Mouse (Mus musculus) erythroblast, embryonic 14.5 days (primary cell): ENCODE results near the gene Tbpl1. TPM values are rescaled to one million over a fixed set of nuclear protein-coding genes. Genes with fewer than 3 reads are reported as not detected.

Experiments used
- H3K27me3 ChIP-seq: 2 replicates; pipeline ENCODE4 v1.6.1; 2012; ENCODE audit warnings: inconsistent platforms; ENCODE audit not compliant: control insufficient read depth
- H3K36me3 ChIP-seq: 2 replicates; pipeline ENCODE4 v1.6.1; 2012; ENCODE audit warnings: mild to moderate bottlenecking, inconsistent platforms; ENCODE audit not compliant: control insufficient read depth
- H3K4me1 ChIP-seq: 2 replicates; pipeline ENCODE4 v1.6.1; 2012; ENCODE audit warnings: inconsistent platforms; ENCODE audit not compliant: control insufficient read depth
- H3K4me3 ChIP-seq: replicated peaks from 2 replicates; pipeline ENCODE3; 2012; ENCODE audit warnings: moderate library complexity, mild to moderate bottlenecking, inconsistent platforms
- H3K9me3 ChIP-seq: 2 replicates; pipeline ENCODE4 v1.6.1; 2012; ENCODE audit warnings: low read length, inconsistent platforms, mixed read lengths; ENCODE audit not compliant: control insufficient read depth
- GATA1 ChIP-seq: IDR thresholded peaks from 2 replicates; pipeline ENCODE4 v1.6.1; 2012; ENCODE audit warnings: low read length, inconsistent platforms, mixed read lengths
- TAL1 ChIP-seq: IDR thresholded peaks from 3 replicates; pipeline ENCODE4 v1.6.1; 2012; ENCODE audit warnings: low read length, inconsistent platforms, mixed read lengths
- polyA plus RNA-seq: library from polyadenylated mRNA; stranded (reverse); fragments of >175 nt; gene quantifications from 2 replicates; pipeline ENCODE4 v1.2.3, GENCODE M21; 2012

The Tbpl1 gene
- polyA plus RNA-seq, 1 experiment, result 3.6 TPM

DNA sequence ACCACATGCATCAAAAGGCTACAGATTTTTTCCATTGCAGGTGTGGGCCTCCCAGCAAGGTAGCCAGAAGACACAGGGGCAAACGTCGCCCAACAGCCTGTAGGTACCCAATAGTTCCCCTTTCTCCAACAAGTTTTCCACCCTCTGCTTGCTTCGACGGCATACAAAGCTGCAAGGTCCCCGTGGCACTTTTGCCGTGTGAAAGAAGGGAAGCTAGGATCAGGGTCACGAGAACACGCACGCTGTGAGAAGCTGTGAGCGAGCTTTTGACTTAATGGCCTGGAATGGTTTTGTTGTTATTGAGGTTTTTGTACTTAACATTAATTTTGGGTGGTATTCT is 72.4 kb downstream of the Tbpl1 start:
- H3K4me3 ChIP-seq, result no peak overlapping the region
- no peak for TF ChIP-seq GATA1
- no peak for TF ChIP-seq TAL1
- peaks cover 3% of the 10 kb centered on the region for H3K4me1 ChIP-seq
- H3K36me3 ChIP-seq, result no peaks in the 10 kb centered on the region
- no peaks in the 10 kb centered on the region for H3K9me3 ChIP-seq
- no peaks in the 10 kb centered on the region for H3K27me3 ChIP-seq

DNA sequence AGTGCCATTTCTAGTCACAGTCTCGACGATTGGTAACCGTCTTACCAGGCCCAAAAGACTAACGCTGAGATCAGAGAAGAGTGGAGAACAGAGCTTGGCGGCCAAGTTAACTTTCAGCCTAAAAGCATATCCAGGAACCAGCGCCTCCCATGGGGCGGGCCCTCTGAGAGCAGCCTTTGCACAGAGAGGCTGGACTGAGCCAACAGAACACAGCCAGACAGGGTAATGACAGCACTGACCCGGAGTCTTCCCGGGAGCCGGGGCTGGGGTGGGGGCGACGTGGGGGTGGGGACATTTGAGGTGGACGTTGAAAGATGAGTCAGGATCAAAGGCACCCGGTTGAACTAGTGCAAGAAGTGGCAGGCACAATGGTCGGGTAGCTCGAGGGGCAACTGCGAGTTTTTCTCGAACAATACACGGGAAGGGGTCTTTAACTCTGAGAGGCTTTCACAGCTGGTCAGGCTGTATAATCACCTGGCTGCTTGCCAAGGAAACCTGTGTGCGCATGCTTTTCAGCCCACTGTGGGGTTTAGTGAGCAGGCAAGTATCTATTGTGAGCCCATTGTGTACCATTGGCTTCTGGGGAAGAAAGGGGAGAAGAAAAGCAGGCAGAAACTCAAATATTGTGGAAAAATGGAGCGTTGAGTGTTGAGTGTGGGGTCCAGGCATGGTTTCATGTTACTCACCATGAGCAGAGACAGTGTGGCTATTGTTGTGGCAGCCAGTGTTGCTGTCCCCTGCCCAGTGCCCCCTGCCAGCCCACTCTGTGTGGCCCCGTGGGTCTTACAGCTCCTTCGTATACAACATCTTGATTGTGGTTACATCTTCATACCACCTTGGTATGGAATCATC is 73.0 kb downstream of the Tbpl1 start:
- Histone ChIP-seq H3K9me3 (no peaks in the 10 kb centered on the region), H3K27me3 (no peaks in the 10 kb centered on the region), H3K4me1 (peaks cover 1% of the 10 kb centered on the region), H3K36me3 (no peaks in the 10 kb centered on the region), H3K4me3 (no peak overlapping the region)
- no peak for TF ChIP-seq GATA1
- no peak for TF ChIP-seq TAL1

Other genes starting within 250 kb of the Tbpl1 start
- not detected in 2 replicates for gene Slc2a12, start 86.9 kb downstream of the Tbpl1 start, polyA plus RNA-seq
- not detected in 2 replicates for gene Tcf21, start 88.2 kb upstream of the Tbpl1 start, polyA plus RNA-seq